Mouse (Mus musculus) induced T-regulatory cell, adult 2 months (primary cell): ENCODE results near the gene Naa11.

Source experiments
- DNase-seq: peaks from one replicate; pipeline ENCODE4 v3.0.0-alpha.2; 2012; ENCODE audit warnings: low read depth

Naa11 gene

GRCm38 (mm10) chr5:97392160-97392559, at the start of gene Naa11:
Gene Naa11 (minus strand): TSS chr5:97392379.
- DNase-seq = no peak

- DNase-seq = no peak
Observed at GRCm38 (mm10) chr5:97432512-97432911, 40.3 kb upstream of the Naa11 start.

GRCm38 (mm10) chr5:97429976-97430375, 37.8 kb upstream of the Naa11 start:
- no peak for DNase-seq

GRCm38 (mm10) chr5:97421669-97422068, 29.5 kb upstream of the Naa11 start:
- no peak for DNase-seq

- DNase-seq = no peak
Observed at GRCm38 (mm10) chr5:97417185-97417584, 25.0 kb upstream of the Naa11 start.

GRCm38 (mm10) chr5:97415837-97416236, 23.7 kb upstream of the Naa11 start:
- no peak for DNase-seq

GRCm38 (mm10) chr5:97413716-97414115, 21.5 kb upstream of the Naa11 start:
- DNase-seq = no peak

GRCm38 (mm10) chr5:97410190-97410589, 18.0 kb upstream of the Naa11 start:
- no peak for DNase-seq

- DNase-seq = no peak
Observed at GRCm38 (mm10) chr5:97409234-97409704, 17.1 kb upstream of the Naa11 start.

- no peak for DNase-seq
Observed at GRCm38 (mm10) chr5:97401042-97401441, 8.9 kb upstream of the Naa11 start.

GRCm38 (mm10) chr5:97397585-97397984, 5.4 kb upstream of the Naa11 start:
- DNase-seq = no peak

GRCm38 (mm10) chr5:97387622-97388021, 4.6 kb downstream of the Naa11 start:
- DNase-seq = no peak

GRCm38 (mm10) chr5:97384399-97384798, 7.8 kb downstream of the Naa11 start:
- DNase-seq = no peak

- DNase-seq = no peak
Observed at GRCm38 (mm10) chr5:97382548-97383222, 9.5 kb downstream of the Naa11 start.

GRCm38 (mm10) chr5:97379976-97380375, 12.2 kb downstream of the Naa11 start:
- no peak for DNase-seq

GRCm38 (mm10) chr5:97364781-97365180, 27.4 kb downstream of the Naa11 start:
- no peak for DNase-seq

GRCm38 (mm10) chr5:97364252-97364651, 27.9 kb downstream of the Naa11 start:
- DNase-seq = no peak

- no peak for DNase-seq
Observed at GRCm38 (mm10) chr5:97362539-97362938, 29.6 kb downstream of the Naa11 start.

- DNase-seq = no peak
Observed at GRCm38 (mm10) chr5:97359104-97359503, 33.1 kb downstream of the Naa11 start.

- no peak for DNase-seq
Observed at GRCm38 (mm10) chr5:97356135-97356534, 36.0 kb downstream of the Naa11 start.

GRCm38 (mm10) chr5:97355152-97355551, 37.0 kb downstream of the Naa11 start:
- DNase-seq = no peak

- DNase-seq = no peak
Observed at GRCm38 (mm10) chr5:97348760-97349159, 43.4 kb downstream of the Naa11 start.

- no peak for DNase-seq
Observed at GRCm38 (mm10) chr5:97348310-97348709, 43.9 kb downstream of the Naa11 start.

GRCm38 (mm10) chr5:97345732-97346253, 46.4 kb downstream of the Naa11 start:
- DNase-seq = no peak
